Mouse (Mus musculus) fat pad, adult 2 months (tissue): ENCODE measurements around the gene Vmn1r79.
"Not testable (repeated sequence)": the region's sequence is repeated elsewhere in the genome, so short reads cannot be mapped to it uniquely, and the experiment has no call there.

Experiments used
- DNase-seq: peaks from one replicate; pipeline ENCODE4 v3.0.0-alpha.2; 2011; ENCODE audit warnings: low read depth, low spot score; ENCODE audit errors: extremely low read depth

The Vmn1r79 gene

DNA sequence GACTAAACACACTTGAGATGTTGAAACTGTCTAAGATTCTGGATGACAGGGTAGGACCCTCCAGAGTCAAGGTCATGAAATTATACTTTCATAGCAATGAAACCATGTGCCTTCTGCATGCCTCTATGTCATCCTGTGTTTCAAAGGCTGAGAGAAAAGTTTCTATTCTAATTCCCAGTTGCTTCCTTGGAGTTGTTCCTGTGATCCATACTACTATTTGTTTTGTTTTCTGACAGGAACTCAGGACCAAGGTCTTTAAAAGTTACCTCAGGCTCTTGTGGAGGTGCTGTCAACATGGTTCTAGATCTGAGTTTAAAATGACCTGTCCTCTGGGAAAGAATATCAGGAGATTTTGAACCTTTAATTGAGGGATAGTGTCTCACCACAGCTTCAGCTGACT lies at the start of gene Vmn1r79:
Gene Vmn1r79, plus strand, starts transcription at position 301 of the 400 bp plus-strand sequence.
- DNase-seq, result not testable (repeated sequence)

- DNase-seq, result no peak
Measured at GRCm38 (mm10) chr7:12149957-12150356, 21.1 kb upstream of the Vmn1r79 start, which contains the start of gene Vmn1r78. Vmn1r78 (plus strand) TSS chr7:12150257.

DNA sequence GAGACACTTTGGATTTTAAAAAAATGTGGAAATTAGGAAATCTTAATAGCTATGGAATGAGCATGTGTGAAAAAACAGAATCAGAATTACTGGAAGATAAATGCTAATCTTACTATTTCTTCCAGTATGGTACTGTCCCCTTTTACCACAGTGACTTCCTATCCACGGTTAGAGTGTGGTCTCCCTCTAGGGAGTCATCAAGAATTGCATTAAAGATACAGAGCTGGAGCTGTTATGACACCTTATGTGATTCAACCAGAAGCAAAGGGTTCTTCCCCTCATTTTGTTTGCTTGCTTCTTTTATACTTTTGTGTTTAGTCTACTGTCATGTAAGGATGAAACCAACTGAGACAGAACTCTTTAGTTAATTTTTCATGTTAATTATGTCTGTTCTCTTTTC lies 14.6 kb upstream of the Vmn1r79 start:
- DNase-seq, result not testable (repeated sequence)

GRCm38 (mm10) chr7:12172926-12173325 lies 1.8 kb downstream of the Vmn1r79 start:
- not testable (repeated sequence) for DNase-seq

- no peak for DNase-seq
Measured at GRCm38 (mm10) chr7:12188986-12189385, 17.9 kb downstream of the Vmn1r79 start, which contains the start of gene Vmn1r80. Vmn1r80 (plus strand) TSS chr7:12189286.

DNA sequence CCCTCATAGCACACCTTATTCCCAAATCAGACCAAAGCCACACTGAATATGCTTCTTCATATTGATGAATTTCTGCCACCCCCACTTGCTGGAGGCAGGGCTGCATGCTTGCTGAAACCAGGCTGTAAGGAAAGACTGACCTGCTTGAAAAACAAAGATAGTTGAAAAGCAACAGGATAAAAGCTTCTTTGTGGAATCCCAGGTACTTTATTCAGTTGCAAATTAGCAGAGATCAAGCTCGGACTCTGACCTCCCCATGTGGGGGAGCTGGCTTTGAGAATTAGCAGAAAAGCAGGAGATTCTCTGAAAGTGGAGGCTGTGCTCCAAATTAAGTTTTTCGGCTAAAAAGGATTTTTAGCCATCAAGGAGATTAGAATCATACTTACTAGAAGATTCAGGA lies 33.1 kb downstream of the Vmn1r79 start:
- no peak for DNase-seq
